Mouse (Mus musculus) ZHBTc4 (cell line): ENCODE results near the gene Slc6a15.

Experiments used
- DNase-seq: peaks from one replicate; pipeline ENCODE4 v3.0.0-alpha.2; 2011; ENCODE audit warnings: low read depth, low spot score

Slc6a15 gene

GRCm38 (mm10) chr10:103367371-103368295 is at the start of gene Slc6a15:
Slc6a15 (plus strand) TSS chr10:103367783.
- DNase-seq = peak; percentile 70

GRCm38 (mm10) chr10:103321941-103322340 is 45.6 kb upstream of the Slc6a15 start:
- DNase-seq = no peak

GRCm38 (mm10) chr10:103323386-103323785 is 44.2 kb upstream of the Slc6a15 start:
- DNase-seq = peak; percentile 54

GRCm38 (mm10) chr10:103334306-103334705 is 33.3 kb upstream of the Slc6a15 start:
- no peak for DNase-seq

- DNase-seq = no peak
These were observed 27.7 kb upstream of the Slc6a15 start for GRCm38 (mm10) chr10:103339928-103340327.

- peak; percentile 78 for DNase-seq
These were observed 20.8 kb upstream of the Slc6a15 start for GRCm38 (mm10) chr10:103346797-103347196.

- peak; percentile 60 for DNase-seq
These were observed 905 bp downstream of the Slc6a15 start for GRCm38 (mm10) chr10:103368296-103369080.

- peak; percentile 97 for DNase-seq
These were observed 1.5 kb downstream of the Slc6a15 start for GRCm38 (mm10) chr10:103369081-103369420.

- DNase-seq = peak; percentile 52
These were observed 34.6 kb downstream of the Slc6a15 start for GRCm38 (mm10) chr10:103402171-103402570.

- DNase-seq = no peak
These were observed 60.1 kb downstream of the Slc6a15 start for GRCm38 (mm10) chr10:103427717-103428116.

- no peak for DNase-seq
These were observed 75.0 kb downstream of the Slc6a15 start for GRCm38 (mm10) chr10:103442588-103442987.

GRCm38 (mm10) chr10:103443070-103443469 is 75.5 kb downstream of the Slc6a15 start:
- peak; percentile 73 for DNase-seq

- DNase-seq = no peak
These were observed 80.8 kb downstream of the Slc6a15 start for GRCm38 (mm10) chr10:103448340-103448739.

- no peak for DNase-seq
These were observed 90.3 kb downstream of the Slc6a15 start for GRCm38 (mm10) chr10:103457896-103458295.
